Mouse (Mus musculus): Measurements from ENCODE around the gene Tifa.

- TF ChIP-seq POLR2A (IDR thresholded peaks at IDR 0.05; ENCODE audit: extremely low read depth, insufficient read depth, low read length), result no peak
- TF ChIP-seq CTCF (IDR thresholded peaks at IDR 0.05; ENCODE audit: extremely low read depth, insufficient read depth, low read length), result no peak
Measured at GRCm38 (mm10) chr3:127820400-127820799, 30.8 kb downstream of the Tifa start.
